Mouse (Mus musculus) C2C12 (cell line): ENCODE data around the gene Ascl1. TPM values are rescaled to one million over a fixed set of nuclear protein-coding genes. Genes with fewer than 3 reads are reported as not detected.

ENCODE experiments used
- H3K27me3 ChIP-seq: one replicate; pipeline ENCODE4 v1.6.1; 2011; ENCODE audit not compliant: control insufficient read depth, insufficient read depth, insufficient read length
- H3K36me3 ChIP-seq: one replicate; pipeline ENCODE4 v1.6.1; 2011; ENCODE audit not compliant: control insufficient read depth, insufficient read depth
- H3K4me3 ChIP-seq: one replicate; pipeline ENCODE4 v1.5.1; 2011; ENCODE audit warnings: mild to moderate bottlenecking, control low read depth; ENCODE audit not compliant: poor library complexity, insufficient read depth, severe bottlenecking
- H3K79me2 ChIP-seq: one replicate; pipeline ENCODE4 v1.6.1; 2011; ENCODE audit not compliant: control insufficient read depth, insufficient read depth
- H3K79me3 ChIP-seq: one replicate; pipeline ENCODE4 v1.6.1; 2011; ENCODE audit warnings: low read depth, control low read depth
- H3ac ChIP-seq: one replicate; pipeline ENCODE3; 2011; ENCODE audit warnings: low read depth; ENCODE audit not compliant: control insufficient read depth, insufficient read length
- CEBPB ChIP-seq: IDR thresholded peaks from one replicate; pipeline ENCODE4 v1.6.1; 2011; ENCODE audit warnings: low read depth, mild to moderate bottlenecking, control low read depth, moderate library complexity
- CTCF ChIP-seq: IDR thresholded peaks from one replicate; pipeline ENCODE4 v1.5.1; 2011; ENCODE audit not compliant: control insufficient read depth, insufficient read depth, insufficient read length
- FOSL1 ChIP-seq: IDR thresholded peaks from one replicate; pipeline ENCODE4 v1.8.0; 2011; ENCODE audit warnings: mild to moderate bottlenecking, low read length; ENCODE audit not compliant: poor library complexity, insufficient read depth, severe bottlenecking
- MAX ChIP-seq: IDR thresholded peaks from one replicate; pipeline ENCODE4 v1.6.1; 2011; ENCODE audit warnings: mild to moderate bottlenecking, control low read depth
- MYOD1 ChIP-seq: IDR thresholded peaks from one replicate; pipeline ENCODE4 v1.6.1; 2011; ENCODE audit warnings: low read depth; ENCODE audit not compliant: control insufficient read depth, insufficient read length
- MYOG ChIP-seq: IDR thresholded peaks from one replicate; pipeline ENCODE4 v1.6.1; 2011; ENCODE audit not compliant: control insufficient read depth, insufficient read length; ENCODE audit errors: extremely low read depth
- USF1 ChIP-seq: IDR thresholded peaks from one replicate; pipeline ENCODE4 v1.6.1; 2011; ENCODE audit warnings: low read depth, mild to moderate bottlenecking, control low read depth, moderate library complexity
- polyA plus RNA-seq: library from polyadenylated mRNA; unstranded; fragments of >200 nt; fragmentation: generic; extraction: Trizol; gene quantifications from one replicate; pipeline ENCODE4 v1.2.1, GENCODE M21; 2012; ENCODE audit warnings: missing spikeins

Gene Ascl1
- polyA plus RNA-seq, 1 experiment, result not detected

DNA sequence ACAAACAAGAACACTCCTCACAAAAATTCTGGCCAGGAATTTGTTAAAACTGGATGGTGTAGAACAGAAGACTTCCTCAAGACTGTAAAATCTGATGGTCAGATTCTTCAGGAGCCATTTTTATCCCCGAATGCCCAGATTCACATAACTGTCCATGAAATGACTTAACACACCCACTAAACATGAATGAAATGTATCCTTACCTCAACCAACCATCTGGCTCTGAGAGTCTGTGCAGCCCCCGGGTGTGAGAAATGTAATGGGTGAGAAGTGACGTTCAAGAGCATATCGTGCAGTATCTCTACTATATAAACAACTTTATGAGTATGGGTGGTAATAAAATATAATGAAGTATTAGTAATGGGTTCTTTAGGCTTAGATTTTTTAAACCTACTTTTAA lies 15.1 kb upstream of the Ascl1 start:
- Histone ChIP-seq H3K27me3 (no peaks in the 10 kb centered on the region), H3K4me3 (no peak overlapping the region), H3K79me2 (no peaks in the 10 kb centered on the region), H3ac (no peak overlapping the region), H3K79me3 (no peaks in the 10 kb centered on the region), H3K36me3 (no peaks in the 10 kb centered on the region)
- TF ChIP-seq MYOG, result no peak
- TF ChIP-seq MYOD1, result no peak
- no peak for TF ChIP-seq CEBPB
- no peak for TF ChIP-seq MAX
- TF ChIP-seq FOSL1, result no peak

DNA sequence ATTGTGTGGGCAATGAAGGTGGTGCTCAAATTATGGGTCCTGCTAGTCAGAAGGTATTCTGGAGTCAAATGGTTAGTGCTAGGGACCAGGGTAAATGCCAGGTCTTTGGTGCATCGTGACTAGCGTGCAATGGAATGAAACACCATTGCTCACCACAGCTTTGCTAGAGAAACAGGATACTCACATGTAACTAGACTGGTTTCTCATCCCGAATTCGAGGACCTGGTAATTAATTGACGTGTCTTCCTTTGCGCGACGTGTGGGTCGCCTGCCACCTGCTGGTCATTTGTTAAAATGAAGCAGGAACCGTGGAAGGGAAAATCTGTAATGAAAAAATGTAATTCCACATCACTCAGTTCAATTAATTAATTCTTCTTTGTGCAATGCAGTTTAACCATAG lies 10.5 kb upstream of the Ascl1 start:
- peaks cover 9% of the 10 kb centered on the region for H3K27me3 ChIP-seq
- no peaks in the 10 kb centered on the region for H3K79me2 ChIP-seq
- no peaks in the 10 kb centered on the region for H3K79me3 ChIP-seq
- H3K4me3 ChIP-seq, result no peak overlapping the region
- TF ChIP-seq FOSL1, result no peak
- no peak for TF ChIP-seq MYOG
- TF ChIP-seq USF1, result no peak
- no peak for TF ChIP-seq MYOD1
- TF ChIP-seq MAX, result no peak
- no peak for TF ChIP-seq CTCF
- no peak for TF ChIP-seq CEBPB
- no peaks in the 10 kb centered on the region for H3K36me3 ChIP-seq
- H3ac ChIP-seq, result no peak overlapping the region

DNA sequence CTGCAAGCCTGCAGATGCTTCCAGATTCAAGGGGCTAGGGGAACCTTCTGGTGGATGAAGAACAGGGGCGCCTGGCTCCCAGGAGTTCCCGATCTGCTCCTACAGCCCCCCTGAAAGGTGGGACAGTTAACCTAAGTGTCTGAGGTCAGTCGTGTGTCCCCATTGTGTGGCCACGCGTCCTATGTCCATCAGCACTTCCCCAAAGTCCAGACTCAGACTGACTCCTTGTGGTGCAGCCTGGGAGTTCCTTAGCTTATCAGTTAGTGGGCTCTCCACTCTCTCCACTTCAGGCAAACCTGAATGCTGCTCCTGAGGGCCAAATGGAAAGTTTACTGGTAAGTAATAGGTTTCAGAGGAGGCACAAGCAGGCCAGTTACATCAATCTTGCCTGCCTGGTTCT lies 8.8 kb upstream of the Ascl1 start:
- Histone ChIP-seq H3K4me3 (no peak overlapping the region), H3K36me3 (no peaks in the 10 kb centered on the region), H3ac (no peak overlapping the region), H3K27me3 (peaks cover 9% of the 10 kb centered on the region), H3K79me3 (no peaks in the 10 kb centered on the region), H3K79me2 (no peaks in the 10 kb centered on the region)
- TF ChIP-seq CTCF (no peak), MYOD1 (no peak), MAX (no peak), CEBPB (no peak), FOSL1 (no peak), MYOG (no peak), USF1 (no peak)

DNA sequence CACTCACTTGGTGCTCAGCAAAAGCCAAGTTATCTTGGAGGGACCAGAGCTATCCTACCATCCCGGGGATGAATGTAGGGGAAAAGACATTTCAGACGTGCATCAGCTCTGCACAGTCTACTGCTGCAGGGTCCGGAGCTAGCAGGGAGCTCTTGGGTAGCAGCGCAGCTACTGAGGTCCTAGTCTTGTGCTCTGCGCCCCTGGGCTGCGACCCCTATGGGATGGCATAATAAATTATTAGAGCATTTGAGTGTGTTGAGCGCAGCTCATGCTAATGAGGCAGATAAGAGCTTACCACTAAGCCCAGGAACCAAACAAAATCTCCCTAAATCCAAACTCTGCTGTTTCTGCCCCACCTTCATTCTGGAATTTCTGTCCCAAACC lies 8.2 kb upstream of the Ascl1 start:
- Histone ChIP-seq H3K4me3 (no peak overlapping the region), H3ac (no peak overlapping the region), H3K79me2 (no peaks in the 10 kb centered on the region), H3K27me3 (peaks cover 9% of the 10 kb centered on the region), H3K36me3 (no peaks in the 10 kb centered on the region), H3K79me3 (no peaks in the 10 kb centered on the region)
- TF ChIP-seq MYOG (no peak), MYOD1 (no peak)

DNA sequence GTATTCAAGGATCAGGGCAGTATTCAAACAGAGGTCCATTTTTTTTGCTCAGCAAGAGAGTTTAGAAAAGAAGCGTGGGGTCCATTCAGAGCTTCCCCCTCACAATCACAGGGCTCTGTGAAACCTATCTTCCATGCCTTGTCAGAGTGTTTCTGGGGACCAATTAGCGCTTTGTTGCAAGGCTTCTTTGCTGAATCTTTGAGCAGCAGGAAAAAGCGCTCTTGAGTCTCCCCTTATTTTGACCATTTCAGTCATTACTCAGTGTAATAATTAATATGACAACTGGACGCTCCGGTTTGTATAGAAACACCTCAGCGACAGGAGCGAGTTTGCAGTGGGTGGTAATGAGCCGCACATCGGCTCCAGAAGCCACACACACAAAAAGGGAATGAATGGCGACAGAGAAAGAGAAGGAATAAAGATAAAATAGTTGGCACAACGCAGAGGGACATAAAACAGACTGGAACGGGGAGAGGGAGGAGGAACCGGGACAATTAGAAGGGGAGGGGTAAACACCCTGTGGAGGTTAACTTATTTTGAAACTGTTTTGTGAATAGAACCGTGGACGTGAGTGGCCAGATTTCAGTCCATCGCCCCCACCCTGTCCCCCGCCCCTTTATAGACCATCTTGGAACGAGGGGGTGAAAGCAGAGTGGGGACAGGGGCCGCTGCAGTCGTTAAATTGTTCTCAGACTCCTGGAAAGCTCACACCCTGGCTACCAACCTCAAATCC lies 7.6 kb upstream of the Ascl1 start:
- H3K79me3 ChIP-seq, result no peaks in the 10 kb centered on the region
- no peak overlapping the region for H3K4me3 ChIP-seq
- H3K79me2 ChIP-seq, result no peaks in the 10 kb centered on the region
- TF ChIP-seq CEBPB (no peak), MYOG (no peak), MYOD1 (no peak), USF1 (no peak), MAX (no peak), CTCF (no peak), FOSL1 (no peak)
- no peak overlapping the region for H3ac ChIP-seq
- peaks cover 9% of the 10 kb centered on the region for H3K27me3 ChIP-seq
- no peaks in the 10 kb centered on the region for H3K36me3 ChIP-seq

DNA sequence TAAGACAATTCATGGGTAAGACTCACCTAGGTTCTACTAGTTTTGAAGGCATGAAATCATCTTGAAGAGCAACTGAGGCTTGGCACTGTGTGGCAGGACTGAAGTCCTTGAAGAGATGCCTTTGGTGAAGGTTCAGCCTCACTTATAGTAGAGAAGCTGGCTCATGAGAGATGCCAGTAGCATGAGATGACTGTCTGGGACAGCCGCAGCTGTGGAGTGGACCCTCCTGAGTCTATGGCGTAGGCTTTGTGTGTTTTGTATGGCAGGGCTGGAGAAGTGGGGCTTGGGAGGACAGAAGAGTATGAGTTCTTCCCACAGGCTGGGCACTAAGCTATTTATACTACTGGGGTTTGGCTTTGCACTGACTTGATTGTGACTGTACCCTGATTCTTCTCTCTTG lies 3.6 kb upstream of the Ascl1 start:
- peaks cover 31% of the 10 kb centered on the region for H3K27me3 ChIP-seq
- no peak overlapping the region for H3ac ChIP-seq
- H3K4me3 ChIP-seq, result no peak overlapping the region
- no peaks in the 10 kb centered on the region for H3K79me2 ChIP-seq
- no peaks in the 10 kb centered on the region for H3K79me3 ChIP-seq
- no peaks in the 10 kb centered on the region for H3K36me3 ChIP-seq
- TF ChIP-seq MAX, result no peak
- TF ChIP-seq USF1, result no peak
- no peak for TF ChIP-seq MYOG
- TF ChIP-seq MYOD1, result no peak
- no peak for TF ChIP-seq FOSL1
- no peak for TF ChIP-seq CTCF
- no peak for TF ChIP-seq CEBPB
